Mouse (Mus musculus) stomach, embryonic 14.5 days (tissue): ENCODE results near the gene Med6. TPM values are rescaled to one million over a fixed set of nuclear protein-coding genes. Genes with fewer than 3 reads are reported as not detected.
"Not testable (repeated sequence)": the region's sequence is repeated elsewhere in the genome, so short reads cannot be mapped to it uniquely, and the experiment has no call there.

Experiments used
- ATAC-seq: fragments of 200-750 bp; cut with Nextera tagmentation; 2 replicates; pipeline ENCODE4 v1.8.0; 2017; ENCODE audit warnings: low read depth, moderate TSS enrichment; ENCODE audit not compliant: insufficient number of reproducible peaks, insufficient read depth, low FRiP score
- H3K27ac ChIP-seq: fragments of 300-500 bp; sonication (generic); 2 replicates; pipeline ENCODE4 v1.5.1; 2014; ENCODE audit warnings: mild to moderate bottlenecking, low read length, moderate library complexity, mixed read lengths
- H3K27me3 ChIP-seq: fragments of 300-500 bp; sonication (generic); 2 replicates; pipeline ENCODE4 v1.6.1; 2014; ENCODE audit warnings: low read length, control low read depth, mixed read lengths; ENCODE audit not compliant: control insufficient read depth, insufficient read depth
- H3K36me3 ChIP-seq: fragments of 300-500 bp; sonication (generic); 2 replicates; pipeline ENCODE4 v1.6.1; 2014; ENCODE audit warnings: mild to moderate bottlenecking, control low read depth, low read length, moderate library complexity, mixed read lengths; ENCODE audit not compliant: control insufficient read depth, insufficient read depth
- H3K4me1 ChIP-seq: fragments of 300-500 bp; sonication (generic); 2 replicates; pipeline ENCODE4 v1.6.1; 2014; ENCODE audit warnings: low read length, control low read depth, mixed read lengths; ENCODE audit not compliant: control insufficient read depth, insufficient read depth
- H3K4me2 ChIP-seq: fragments of 300-500 bp; sonication (generic); replicated peaks from 2 replicates; pipeline ENCODE4 v1.6.1; 2014; ENCODE audit warnings: low read depth, low read length, control low read depth
- H3K4me3 ChIP-seq: fragments of 300-500 bp; sonication (generic); 2 replicates; pipeline ENCODE4 v1.5.1; 2014; ENCODE audit warnings: low read depth, low read length, control low read depth
- H3K9ac ChIP-seq: fragments of 300-500 bp; sonication (generic); replicated peaks from 2 replicates; pipeline ENCODE4 v1.6.1; 2014; ENCODE audit warnings: low read depth, mild to moderate bottlenecking, control low read depth, low read length, moderate library complexity, mixed read lengths
- H3K9me3 ChIP-seq: fragments of 300-500 bp; sonication (generic); 2 replicates; pipeline ENCODE4 v1.6.1; 2016; ENCODE audit warnings: low read depth, low read length, control low read depth; ENCODE audit not compliant: control insufficient read depth
- WGBS: fragments of 180-500 bp; shearing (Covaris S2); extraction: QIAGEN DNeasy Blood & Tissue Kit; methylation state at CpG from one replicate; pipeline ENCODE4 v1.1.7; 2014; 5-methylcytosine and 5-hydroxymethylcytosine counted together
- polyA plus RNA-seq: library from polyadenylated mRNA; unstranded; fragments of >200 nt; fragmentation: Nextera tagmentation; extraction: Ambion mirVana; gene quantifications from 2 replicates; pipeline ENCODE4 v1.2.1, GENCODE M21; 2014

The Med6 gene
- polyA plus RNA-seq, 1 experiment from 2014 or later, result 66.5 TPM

DNA sequence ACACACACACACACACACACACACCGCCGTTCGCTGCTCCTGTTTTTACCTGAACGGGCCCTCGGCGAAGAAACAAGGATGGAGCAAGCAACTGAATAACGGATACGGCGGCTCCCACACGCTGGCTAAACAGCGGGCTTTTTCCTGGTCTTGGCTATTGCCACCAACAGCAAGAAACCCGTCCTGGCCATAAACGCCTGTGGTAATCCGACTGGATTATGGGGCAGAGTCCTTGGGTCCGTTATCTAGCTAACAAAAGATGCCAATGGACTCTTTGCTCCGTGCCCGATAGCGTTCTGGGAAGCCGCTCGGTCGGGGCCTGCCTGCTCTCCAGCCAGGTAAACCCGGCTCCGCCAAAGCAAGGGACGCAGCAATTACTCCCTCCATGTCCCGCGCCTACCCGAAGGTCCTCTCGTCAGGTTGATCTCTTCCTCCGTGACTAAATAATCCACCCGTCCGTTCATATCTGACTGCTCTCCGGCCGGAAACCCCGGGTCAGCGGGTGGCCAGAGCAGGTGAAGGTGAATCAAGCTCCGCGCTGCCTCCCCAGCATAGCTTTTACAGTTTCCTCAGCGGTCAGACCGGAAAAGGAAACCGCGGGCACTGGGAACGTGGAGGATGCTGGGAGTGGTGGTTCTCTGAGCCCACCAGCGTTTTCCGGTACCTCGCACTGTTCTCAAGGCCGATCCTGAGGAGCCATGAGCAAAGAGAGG, 62.3 kb downstream of the Med6 start, which contains the start of the genes Gm20498 and Synj2bp:
TSS of gene Gm20498 (minus strand) at position 590 of the 713 bp plus-strand sequence.
TSS of gene Synj2bp (minus strand) at position 596 of the 713 bp plus-strand sequence.
- under 1% methylated on average over 46 of the region's 46 CpGs for WGBS

DNA sequence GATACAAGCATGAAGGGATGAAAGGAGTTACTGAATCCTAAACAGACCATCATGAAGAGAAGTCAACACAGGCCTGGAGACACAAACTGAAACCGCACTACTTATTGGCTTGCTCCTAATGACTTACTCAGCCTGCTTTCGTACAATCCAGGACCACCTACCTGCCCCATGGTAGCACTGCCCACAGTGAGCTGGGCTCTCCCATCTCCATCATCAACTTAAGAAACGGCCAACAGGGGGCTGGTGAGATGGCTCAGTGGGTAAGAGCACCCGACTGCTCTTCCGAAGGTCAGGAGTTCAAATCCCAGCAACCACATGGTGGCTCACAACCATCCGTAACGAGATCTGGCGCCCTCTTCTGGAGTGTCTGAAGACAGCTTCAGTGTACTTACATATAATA, 64.2 kb downstream of the Med6 start:
- not testable (repeated sequence) for H3K9me3 ChIP-seq, H3K9ac ChIP-seq, ATAC-seq, H3K27me3 ChIP-seq, H3K36me3 ChIP-seq, H3K4me3 ChIP-seq, H3K4me1 ChIP-seq, H3K27ac ChIP-seq, H3K4me2 ChIP-seq
- WGBS, result 75% methylated on average over 8 of the region's 8 CpGs

More for the DNA sequence above, 62.3 kb downstream of the Med6 start, which contains the start of the genes Gm20498 and Synj2bp:
- peak; percentile 95 for ATAC-seq
- Histone ChIP-seq H3K27ac (peak within 1 kb of the TSS; percentile 58; the same call in 1 of the 2 replicates), H3K4me2 (peak within 1 kb of the TSS; percentile 53), H3K9me3 (no peaks in the 10 kb centered on the region), H3K4me3 (peak within 1 kb of the TSS; percentile 88), H3K4me1 (no peaks in the 10 kb centered on the region), H3K36me3 (no peaks in the 10 kb centered on the region), H3K27me3 (no peaks in the 10 kb centered on the region), H3K9ac (peak within 1 kb of the TSS; percentile 60)

Other genes with a start within 250 kb of the Med6 start
- gene Gm4787, start 215.5 kb downstream of the Med6 start, polyA plus RNA-seq, result 0.36 and 0.74 TPM in 2 replicates
- 0.90 and 1.3 TPM in 2 replicates for gene Adam4, start 173.1 kb downstream of the Med6 start, polyA plus RNA-seq
- 151 and 163 TPM in 2 replicates for gene Cox16, start 109.9 kb downstream of the Med6 start, polyA plus RNA-seq
- 28.7 and 30.0 TPM in 2 replicates for gene Gm20498, start 62.1 kb downstream of the Med6 start, polyA plus RNA-seq
- gene Synj2bp, start 62.1 kb downstream of the Med6 start, polyA plus RNA-seq, result 43.5 and 46.0 TPM in 2 replicates
- 0.25 TPM in 2 replicates for gene Adam21, start 26.5 kb downstream of the Med6 start, polyA plus RNA-seq
- gene Ttc9, start 36.2 kb upstream of the Med6 start, polyA plus RNA-seq, result 3.9 and 4.6 TPM in 2 replicates
- 2.5 and 3.0 TPM in 2 replicates for gene Map3k9, start 186.2 kb upstream of the Med6 start, polyA plus RNA-seq